Mouse (Mus musculus) kidney, postnatal 25 days (tissue): ENCODE measurements at regions not wholly inside any gene's neighbourhood (a gene's known extent, or its start where the extent isn't known, plus 50 kb on each side); places are given as distances from the start of the nearest gene placed in this dataset.

ENCODE experiments used
- DNase-seq, 2 experiments: peaks; one replicate each; pipeline ENCODE4 v3.0.0; 2021; ENCODE audit warnings: mixed read lengths in 2 of 2

- no peak for DNase-seq
These were observed 273.2 kb upstream of the Klf4 start for GRCm38 (mm10) chr4:55805255-55806051.

GRCm38 (mm10) chr4:55802101-55802500, 269.8 kb upstream of the Klf4 start:
- no peak for DNase-seq

GRCm38 (mm10) chr4:55798099-55798498, 265.8 kb upstream of the Klf4 start:
- DNase-seq, result no peak

GRCm38 (mm10) chr4:55781329-55781847, 249.1 kb upstream of the Klf4 start:
- no peak for DNase-seq

GRCm38 (mm10) chr4:55779581-55779980, 247.3 kb upstream of the Klf4 start:
- DNase-seq, result no peak

- DNase-seq, result no peak
These were observed 243.6 kb upstream of the Klf4 start for GRCm38 (mm10) chr4:55775858-55776257.

GRCm38 (mm10) chr4:55774571-55774970, 242.3 kb upstream of the Klf4 start:
- no peak for DNase-seq

- DNase-seq, result no peak
These were observed 237.4 kb upstream of the Klf4 start for GRCm38 (mm10) chr4:55769656-55770055.

GRCm38 (mm10) chr4:55768325-55768724, 236.1 kb upstream of the Klf4 start:
- no peak for DNase-seq

GRCm38 (mm10) chr4:55767133-55767532, 234.9 kb upstream of the Klf4 start:
- DNase-seq, result no peak

GRCm38 (mm10) chr4:55765780-55766179, 233.5 kb upstream of the Klf4 start:
- DNase-seq, result no peak

- no peak for DNase-seq
These were observed 230.8 kb upstream of the Klf4 start for GRCm38 (mm10) chr4:55763112-55763511.

- no peak for DNase-seq
These were observed 230.1 kb upstream of the Klf4 start for GRCm38 (mm10) chr4:55762389-55762788.

- no peak for DNase-seq
These were observed 225.1 kb upstream of the Klf4 start for GRCm38 (mm10) chr4:55757148-55757927.

- peak; percentile 55 to 72 for DNase-seq
These were observed 217.8 kb upstream of the Klf4 start for GRCm38 (mm10) chr4:55749949-55750600.

GRCm38 (mm10) chr4:55741355-55741754, 209.1 kb upstream of the Klf4 start:
- peak in 1 of 2 experiments; percentile 6 for DNase-seq

- no peak for DNase-seq
These were observed 207.8 kb upstream of the Klf4 start for GRCm38 (mm10) chr4:55740062-55740461.

- DNase-seq, result no peak
These were observed 206.4 kb upstream of the Klf4 start for GRCm38 (mm10) chr4:55738714-55739113.

GRCm38 (mm10) chr4:55735453-55735852, 203.2 kb upstream of the Klf4 start:
- DNase-seq, result no peak

- DNase-seq, result no peak
These were observed 202.1 kb upstream of the Klf4 start for GRCm38 (mm10) chr4:55734331-55734730.

- DNase-seq, result no peak
These were observed 201.0 kb upstream of the Klf4 start for GRCm38 (mm10) chr4:55733223-55733622.

- no peak for DNase-seq
These were observed 199.7 kb upstream of the Klf4 start for GRCm38 (mm10) chr4:55732006-55732405.

- no peak for DNase-seq
These were observed 198.0 kb upstream of the Klf4 start for GRCm38 (mm10) chr4:55730266-55730665.
